Mouse (Mus musculus) hindbrain, embryonic 14.5 days (tissue): ENCODE measurements at regions not wholly inside any gene's neighbourhood (a gene's known extent, or its start where the extent isn't known, plus 50 kb on each side); places are given as distances from the start of the nearest gene placed in this dataset.
A peak's percentile ranks its signal among the peaks of the same experiment; 100 is the strongest.

ENCODE experiments used
- ATAC-seq: fragments of 200-750 bp; cut with Nextera tagmentation; 2 replicates; pipeline ENCODE4 v1.8.0; 2017; ENCODE audit warnings: moderate number of reproducible peaks, mild to moderate bottlenecking, moderate TSS enrichment, moderate library complexity; ENCODE audit not compliant: low FRiP score
- DNase-seq: peaks from one replicate; pipeline ENCODE4 v3.0.0-alpha.2; 2015; ENCODE audit warnings: low spot score
- H3K27ac ChIP-seq: fragments of 300-500 bp; sonication (generic); 2 replicates; pipeline ENCODE4 v1.5.1; 2014; ENCODE audit warnings: mild to moderate bottlenecking, moderate library complexity
- H3K27me3 ChIP-seq: fragments of 300-500 bp; sonication (generic); 2 replicates; pipeline ENCODE4 v1.6.1; 2014; ENCODE audit warnings: mild to moderate bottlenecking, low read length, mixed read lengths; ENCODE audit not compliant: control insufficient read depth, insufficient read depth
- H3K36me3 ChIP-seq: fragments of 300-500 bp; sonication (generic); replicated peaks from 2 replicates; pipeline ENCODE4 v1.6.1; 2014; ENCODE audit not compliant: control insufficient read depth, insufficient read depth
- H3K4me1 ChIP-seq: fragments of 300-500 bp; sonication (generic); replicated peaks from 2 replicates; pipeline ENCODE4 v1.6.1; 2014; ENCODE audit warnings: antibody characterized with exemption, low read length, mixed read lengths; ENCODE audit not compliant: control insufficient read depth, insufficient read depth
- H3K4me2 ChIP-seq: fragments of 300-500 bp; sonication (generic); replicated peaks from 2 replicates; pipeline ENCODE4 v1.6.1; 2014; ENCODE audit warnings: mild to moderate bottlenecking, moderate library complexity
- H3K4me3 ChIP-seq: fragments of 300-500 bp; sonication (generic); replicated peaks from 2 replicates; pipeline ENCODE4 v1.5.1; 2014; ENCODE audit warnings: mild to moderate bottlenecking, low read length
- H3K9ac ChIP-seq: fragments of 300-500 bp; sonication (generic); 2 replicates; pipeline ENCODE4 v1.6.1; 2014
- H3K9me3 ChIP-seq: fragments of 300-500 bp; sonication (generic); 2 replicates; pipeline ENCODE4 v1.6.1; 2016; ENCODE audit warnings: low read length; ENCODE audit not compliant: control insufficient read depth
- WGBS: fragments of 180-500 bp; shearing (Covaris S2); extraction: QIAGEN DNeasy Blood & Tissue Kit; methylation state at CpG from one replicate; pipeline ENCODE4 v1.1.7; 2014; 5-methylcytosine and 5-hydroxymethylcytosine counted together

- DNase-seq: no peak
- ATAC-seq: no peak
- Histone ChIP-seq H3K4me3 (no peak overlapping the region), H3K4me1 (no peaks in the 10 kb centered on the region), H3K4me2 (no peak overlapping the region), H3K9me3 (no peaks in the 10 kb centered on the region), H3K27me3 (no peaks in the 10 kb centered on the region), H3K9ac (no peak overlapping the region), H3K36me3 (no peaks in the 10 kb centered on the region), H3K27ac (no peak overlapping the region)
- WGBS: 86% methylated on average over 3 of the region's 3 CpGs
These were observed 253.3 kb upstream of the Ptbp2 start for GRCm38 (mm10) chr3:120037526-120037925.

- peaks cover 11% of the 10 kb centered on the region; the same call in 1 of the 2 replicates for H3K4me1 ChIP-seq
- H3K9ac ChIP-seq: no peak overlapping the region
- ATAC-seq (peak; percentile 69), DNase-seq (peak; percentile 42)
- peak overlapping the region; percentile 24 for H3K4me2 ChIP-seq
- 40% methylated on average over 10 of the region's 10 CpGs for WGBS
- H3K36me3 ChIP-seq: no peaks in the 10 kb centered on the region
- no peak overlapping the region for H3K4me3 ChIP-seq
- 0 out of 2 replicates have a peak, but pooled peaks cover 4% of the 10 kb centered on the region for H3K9me3 ChIP-seq
- peak overlapping the region; percentile 11 for H3K27ac ChIP-seq
- no peaks in the 10 kb centered on the region for H3K27me3 ChIP-seq
These were observed 235.8 kb upstream of the Ptbp2 start for GRCm38 (mm10) chr3:120019826-120020683.

DNA sequence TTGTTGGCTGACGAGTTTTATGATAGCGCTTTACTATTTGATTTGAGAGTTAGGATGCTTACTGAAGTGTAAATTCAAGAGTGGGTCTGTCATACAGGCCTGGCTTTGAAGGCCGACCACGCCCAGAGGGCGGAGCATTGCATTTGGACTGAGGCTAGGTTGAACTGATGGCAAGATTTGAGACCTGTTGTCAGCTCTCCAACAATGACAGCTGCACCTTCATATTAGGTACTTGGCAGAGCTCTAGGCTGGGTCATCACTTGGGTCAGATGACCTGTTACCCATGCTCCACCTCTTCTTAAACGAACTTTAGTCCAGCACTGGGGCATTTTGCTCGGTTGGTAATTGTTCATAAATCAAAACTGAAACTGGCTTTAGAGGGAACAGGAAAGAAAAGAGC, 231.1 kb upstream of the Ptbp2 start:
- H3K4me2 ChIP-seq: no peak overlapping the region
- WGBS: 93% methylated on average over 7 of the region's 7 CpGs
- H3K4me3 ChIP-seq: no peak overlapping the region
- DNase-seq: no peak
- H3K9me3 ChIP-seq: no peaks in the 10 kb centered on the region
- H3K9ac ChIP-seq: no peak overlapping the region
- no peak for ATAC-seq
- H3K36me3 ChIP-seq: no peaks in the 10 kb centered on the region
- peaks cover 17% of the 10 kb centered on the region for H3K4me1 ChIP-seq
- no peak overlapping the region for H3K27ac ChIP-seq
- H3K27me3 ChIP-seq: no peaks in the 10 kb centered on the region

GRCm38 (mm10) chr3:120011861-120012260, 227.6 kb upstream of the Ptbp2 start:
- no peaks in the 10 kb centered on the region for H3K36me3 ChIP-seq
- peaks cover 6% of the 10 kb centered on the region; the same call in 1 of the 2 replicates for H3K4me1 ChIP-seq
- DNase-seq: no peak
- no peak overlapping the region for H3K4me3 ChIP-seq
- no peak for ATAC-seq
- H3K9me3 ChIP-seq: no peaks in the 10 kb centered on the region
- H3K27me3 ChIP-seq: no peaks in the 10 kb centered on the region
- no peak overlapping the region for H3K9ac ChIP-seq
- WGBS: 15% methylated on average over 3 of the region's 3 CpGs
- H3K27ac ChIP-seq: no peak overlapping the region
- H3K4me2 ChIP-seq: no peak overlapping the region; the same call in 1 of the 2 replicates

DNA sequence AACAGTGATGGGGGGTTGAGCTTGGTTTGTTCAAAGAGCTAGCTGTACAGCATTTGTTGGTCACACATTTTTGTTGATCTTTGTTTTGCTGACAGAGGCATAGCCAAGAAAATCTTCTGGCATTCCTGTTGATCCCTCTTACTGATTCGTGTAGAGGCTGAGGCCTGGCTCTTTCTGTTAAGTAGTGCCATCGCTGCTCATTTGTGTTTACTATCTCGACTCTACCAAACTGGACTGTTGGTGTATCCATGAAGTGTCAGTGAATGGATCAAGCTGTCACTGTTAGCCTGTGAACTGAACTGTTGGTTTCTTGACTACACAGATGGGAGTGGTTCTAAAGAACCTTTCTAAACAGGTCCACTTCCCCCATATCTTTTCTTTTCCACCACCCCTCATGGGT, 223.8 kb upstream of the Ptbp2 start:
- 95% methylated on average over 3 of the region's 3 CpGs for WGBS
- H3K4me3 ChIP-seq: no peak overlapping the region
- H3K4me2 ChIP-seq: no peak overlapping the region
- no peak overlapping the region for H3K9ac ChIP-seq
- ATAC-seq: no peak
- no peak for DNase-seq
- H3K9me3 ChIP-seq: no peaks in the 10 kb centered on the region
- peaks cover 6% of the 10 kb centered on the region; the same call in 1 of the 2 replicates for H3K4me1 ChIP-seq
- no peaks in the 10 kb centered on the region for H3K36me3 ChIP-seq
- H3K27ac ChIP-seq: no peak overlapping the region
- no peaks in the 10 kb centered on the region for H3K27me3 ChIP-seq

DNA sequence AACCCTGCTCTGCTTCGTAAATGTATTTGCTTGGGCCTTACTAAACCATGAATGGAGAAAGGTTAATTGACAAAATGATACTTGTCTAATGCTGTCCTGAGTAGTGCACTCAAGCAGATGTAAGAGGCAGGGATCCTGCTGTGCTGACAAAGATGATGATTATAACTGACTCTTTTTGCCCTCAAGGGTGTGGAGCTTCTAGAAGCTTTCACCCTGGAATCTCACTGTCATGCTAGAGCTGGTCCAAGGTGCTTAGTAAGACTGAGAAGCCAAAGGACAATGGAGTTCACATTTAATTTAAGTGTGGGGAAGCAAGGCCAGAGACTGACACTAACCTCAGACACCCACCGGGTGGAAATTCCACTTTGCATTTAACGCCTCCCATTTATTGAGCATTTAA, 220.3 kb upstream of the Ptbp2 start:
- Histone ChIP-seq H3K4me3 (no peak overlapping the region), H3K27me3 (no peaks in the 10 kb centered on the region), H3K36me3 (no peaks in the 10 kb centered on the region), H3K27ac (no peak overlapping the region), H3K4me1 (no peaks in the 10 kb centered on the region), H3K4me2 (no peak overlapping the region), H3K9ac (no peak overlapping the region), H3K9me3 (no peaks in the 10 kb centered on the region)
- WGBS: 75% methylated on average over 3 of the region's 3 CpGs
- no peak for ATAC-seq
- DNase-seq: no peak

- no peaks in the 10 kb centered on the region for H3K36me3 ChIP-seq
- H3K9me3 ChIP-seq: no peaks in the 10 kb centered on the region
- H3K9ac ChIP-seq: no peak overlapping the region
- no peak overlapping the region for H3K4me3 ChIP-seq
- H3K4me1 ChIP-seq: 0 out of 2 replicates have a peak, but pooled peaks cover 3% of the 10 kb centered on the region
- no peak for ATAC-seq
- no peak overlapping the region for H3K27ac ChIP-seq
- no peak overlapping the region for H3K4me2 ChIP-seq
- WGBS: 86% methylated on average over 5 of the region's 5 CpGs
- no peaks in the 10 kb centered on the region for H3K27me3 ChIP-seq
- no peak for DNase-seq
These were observed 216.0 kb upstream of the Ptbp2 start for GRCm38 (mm10) chr3:120000281-120000680.

GRCm38 (mm10) chr3:119996258-119996988, 212.2 kb upstream of the Ptbp2 start:
- DNase-seq: no peak
- Histone ChIP-seq H3K9ac (no peak overlapping the region), H3K27me3 (no peaks in the 10 kb centered on the region), H3K4me2 (no peak overlapping the region), H3K4me1 (0 out of 2 replicates have a peak, but pooled peaks cover 3% of the 10 kb centered on the region), H3K27ac (no peak overlapping the region), H3K36me3 (no peaks in the 10 kb centered on the region), H3K9me3 (no peaks in the 10 kb centered on the region), H3K4me3 (no peak overlapping the region)
- ATAC-seq: no peak
- 66% methylated on average over 9 of the region's 9 CpGs for WGBS

DNA sequence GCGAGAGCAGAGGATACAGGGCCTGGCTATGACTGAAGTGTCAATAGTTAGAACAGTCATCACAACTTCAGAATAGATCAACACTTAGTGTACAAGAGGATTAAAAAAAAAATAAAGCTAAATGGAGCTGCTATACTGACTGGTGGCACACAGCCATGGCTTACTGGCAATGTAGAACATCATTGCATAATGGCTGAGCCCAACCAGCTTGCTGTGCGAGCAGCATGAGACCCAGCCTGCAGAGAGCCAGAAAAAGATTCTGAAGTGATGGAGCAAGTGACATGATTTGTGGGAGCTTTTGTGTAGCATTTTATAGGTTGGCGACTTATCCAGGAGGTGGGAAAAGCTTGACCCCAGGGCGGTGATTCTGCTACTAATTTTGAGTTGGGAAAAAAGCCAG, 211.5 kb upstream of the Ptbp2 start:
- H3K36me3 ChIP-seq: no peaks in the 10 kb centered on the region
- ATAC-seq (no peak), DNase-seq (no peak)
- no peak overlapping the region for H3K27ac ChIP-seq
- no peak overlapping the region for H3K9ac ChIP-seq
- H3K4me2 ChIP-seq: no peak overlapping the region
- H3K9me3 ChIP-seq: no peaks in the 10 kb centered on the region
- 0 out of 2 replicates have a peak, but pooled peaks cover 3% of the 10 kb centered on the region for H3K4me1 ChIP-seq
- 59% methylated on average over 4 of the region's 4 CpGs for WGBS
- no peak overlapping the region for H3K4me3 ChIP-seq
- H3K27me3 ChIP-seq: no peaks in the 10 kb centered on the region
